Mouse (Mus musculus) E14TG2a.4 (cell line): ENCODE results near the gene Atl3.

Experiments
- CTCF ChIP-seq: conservative IDR thresholded peaks from 2 replicates; pipeline ENCODE4 v1.5.1; 2014; ENCODE audit warnings: low read length
- NANOG ChIP-seq: IDR thresholded peaks from 2 replicates; pipeline ENCODE4 v1.6.1; 2014; ENCODE audit warnings: borderline replicate concordance, low read length, mixed read lengths

DNA sequence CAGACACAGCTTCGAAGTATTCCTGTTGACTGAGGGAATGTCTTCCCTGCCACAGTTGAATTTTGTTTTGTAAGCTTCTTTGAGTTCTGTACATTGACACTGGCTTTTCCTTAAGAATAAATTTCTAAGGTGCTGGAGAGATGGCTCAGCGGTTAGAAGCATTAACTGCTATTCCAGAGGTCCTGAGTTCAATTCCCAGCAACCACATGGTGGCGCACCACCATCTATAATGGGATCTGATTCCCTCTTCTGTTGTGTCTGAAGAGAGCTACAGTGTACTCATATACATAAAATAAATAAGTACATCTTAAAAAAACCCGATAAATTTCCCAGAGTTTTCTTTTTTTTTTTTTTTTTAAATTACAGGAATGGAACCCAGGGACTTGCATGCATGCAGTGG, 14.2 kb downstream of the Atl3 start:
- TF ChIP-seq CTCF (peak; percentile 43), NANOG (no peak)
